Mouse (Mus musculus): ENCODE data around the gene Eif4a1.

Gene Eif4a1

GRCm38 (mm10) chr11:69671726-69672124, 498 bp downstream of the Eif4a1 start:
- DNase-seq (ENCODE audit: low read depth) = no peak

GRCm38 (mm10) chr11:69670786-69671725, 1.2 kb downstream of the Eif4a1 start:
- DNase-seq (ENCODE audit: low read depth) = peak; percentile 93

- no peak for DNase-seq (ENCODE audit: low read depth)
Observed at GRCm38 (mm10) chr11:69666665-69667005, 5.6 kb downstream of the Eif4a1 start.

GRCm38 (mm10) chr11:69665961-69666664, 6.1 kb downstream of the Eif4a1 start, which contains the start of gene Cd68:
Cd68 (minus strand) TSS chr11:69666153.
- DNase-seq (ENCODE audit: low read depth) = peak; percentile 90

GRCm38 (mm10) chr11:69665457-69665960, 6.7 kb downstream of the Eif4a1 start:
- DNase-seq (ENCODE audit: low read depth) = no peak

- no peak for DNase-seq (ENCODE audit: low read depth)
Observed at GRCm38 (mm10) chr11:69664841-69665240, 7.4 kb downstream of the Eif4a1 start.

GRCm38 (mm10) chr11:69663795-69664194, 8.4 kb downstream of the Eif4a1 start:
- no peak for DNase-seq (ENCODE audit: low read depth)

GRCm38 (mm10) chr11:69662967-69663671, 9.1 kb downstream of the Eif4a1 start:
- no peak for DNase-seq (ENCODE audit: low read depth)

GRCm38 (mm10) chr11:69662213-69662966, 9.8 kb downstream of the Eif4a1 start, which contains the start of gene Mpdu1:
Mpdu1 (minus strand) TSS chr11:69662642.
- DNase-seq (ENCODE audit: low read depth) = peak; percentile 93

GRCm38 (mm10) chr11:69661221-69661881, 10.9 kb downstream of the Eif4a1 start:
- DNase-seq (ENCODE audit: low read depth) = no peak

- no peak for DNase-seq (ENCODE audit: low read depth)
Observed at GRCm38 (mm10) chr11:69657462-69657881, 14.8 kb downstream of the Eif4a1 start.

GRCm38 (mm10) chr11:69656617-69657461, 15.4 kb downstream of the Eif4a1 start:
- no peak for DNase-seq (ENCODE audit: low read depth)

- no peak for DNase-seq (ENCODE audit: low read depth)
Observed at GRCm38 (mm10) chr11:69656065-69656455, 16.2 kb downstream of the Eif4a1 start.

- peak; percentile 62 for DNase-seq (ENCODE audit: low read depth)
Observed at GRCm38 (mm10) chr11:69655264-69656064, 16.8 kb downstream of the Eif4a1 start, which contains the start of gene Sox15. Sox15 (plus strand) TSS chr11:69655314.

GRCm38 (mm10) chr11:69654760-69655159, 17.5 kb downstream of the Eif4a1 start:
- DNase-seq (ENCODE audit: low read depth) = no peak

GRCm38 (mm10) chr11:69653399-69653798, 18.8 kb downstream of the Eif4a1 start:
- DNase-seq (ENCODE audit: low read depth) = no peak

- DNase-seq (ENCODE audit: low read depth) = no peak
Observed at GRCm38 (mm10) chr11:69645860-69646259, 26.4 kb downstream of the Eif4a1 start.

- DNase-seq (ENCODE audit: low read depth) = no peak
Observed at GRCm38 (mm10) chr11:69635471-69635870, 36.8 kb downstream of the Eif4a1 start.

Data from c-Kit-positive CD71-negative TER-119-negative erythroid progenitor cells, embryonic 14.5 days (primary cell).